Mouse (Mus musculus): ENCODE measurements around the gene Tsnaxip1.
"Not testable (repeated sequence)": the region's sequence is repeated elsewhere in the genome, so short reads cannot be mapped to it uniquely, and the experiment has no call there.

Gene Tsnaxip1

DNA sequence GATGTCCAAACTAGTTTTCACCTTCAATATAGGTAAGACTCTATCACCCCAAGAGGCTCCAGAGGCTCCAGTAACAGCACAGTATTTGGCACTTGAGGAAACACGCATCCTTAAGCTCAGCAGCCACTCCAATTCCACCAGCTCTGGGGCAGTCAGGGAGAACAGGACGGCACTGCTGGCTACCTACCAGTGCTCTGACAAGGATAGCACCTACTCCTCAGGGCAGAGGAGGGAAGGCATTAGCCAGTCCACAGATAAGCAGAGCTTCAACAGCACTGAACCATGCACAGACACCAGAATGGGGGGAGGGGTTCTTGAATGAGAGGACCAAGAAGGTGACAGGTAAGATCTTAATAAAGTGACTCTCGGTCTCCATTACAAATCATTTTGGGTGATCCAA, 7.9 kb upstream of the Tsnaxip1 start:
- no peak for DNase-seq

DNA sequence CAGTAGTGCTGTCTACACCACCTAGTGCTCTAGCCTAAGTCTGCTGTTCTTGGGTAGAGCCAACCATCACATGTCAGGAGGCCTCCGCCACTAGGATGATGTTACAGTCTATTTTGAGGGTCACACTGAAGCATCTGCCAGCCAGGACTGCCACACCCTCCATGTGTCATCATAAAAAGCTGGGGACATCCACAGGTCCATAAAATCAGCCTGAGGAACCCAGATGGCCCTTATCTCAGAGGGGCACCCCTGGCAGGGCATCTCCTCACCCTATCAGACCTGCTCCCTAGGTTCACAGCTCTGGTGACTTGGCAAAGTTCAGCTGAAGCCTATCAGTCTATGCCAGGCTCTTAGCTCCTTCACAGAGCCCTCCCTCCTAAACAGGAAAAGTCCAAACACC, 6.6 kb upstream of the Tsnaxip1 start:
- no peak for DNase-seq

DNA sequence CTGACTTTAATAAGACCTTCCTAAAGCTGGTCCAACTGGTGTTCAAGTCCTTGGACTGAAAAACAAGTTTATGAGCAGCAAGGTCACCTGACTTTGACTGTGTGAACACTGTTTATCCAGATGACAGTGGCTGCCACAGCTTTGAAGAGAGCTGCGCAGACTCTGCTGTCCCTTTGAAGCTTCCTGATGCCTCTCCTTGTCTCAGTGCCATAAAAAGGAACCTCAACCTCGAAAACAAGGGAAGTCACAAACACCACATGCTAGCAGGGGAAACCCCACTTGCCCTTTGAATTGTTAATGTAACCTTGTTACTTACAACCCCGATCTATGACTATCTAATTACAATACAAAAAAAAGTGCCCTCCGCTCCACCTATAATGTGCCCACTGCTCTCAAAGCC, 2.0 kb upstream of the Tsnaxip1 start:
- no peak for DNase-seq

DNA sequence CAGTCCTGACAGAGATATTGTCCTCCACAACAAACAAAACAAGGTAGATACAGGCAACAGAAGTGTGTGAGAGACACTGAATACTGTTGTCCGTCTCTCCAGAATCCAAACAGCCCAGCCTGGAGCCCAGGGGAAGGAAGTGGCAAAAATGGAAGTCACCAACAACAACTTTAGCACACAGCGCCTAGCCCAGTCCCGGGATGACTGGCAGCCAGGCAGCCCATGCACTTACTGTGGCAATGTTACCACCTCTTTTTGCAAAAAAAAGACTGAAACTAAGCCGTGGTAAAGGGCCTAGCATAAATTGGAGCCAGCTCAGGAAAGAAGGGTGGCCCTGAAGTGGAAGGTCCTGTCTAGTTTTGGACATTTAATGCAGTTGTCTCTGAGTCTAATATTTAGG, 1.2 kb upstream of the Tsnaxip1 start:
- peak in 1 of 2 experiments; percentile 9 for DNase-seq

DNA sequence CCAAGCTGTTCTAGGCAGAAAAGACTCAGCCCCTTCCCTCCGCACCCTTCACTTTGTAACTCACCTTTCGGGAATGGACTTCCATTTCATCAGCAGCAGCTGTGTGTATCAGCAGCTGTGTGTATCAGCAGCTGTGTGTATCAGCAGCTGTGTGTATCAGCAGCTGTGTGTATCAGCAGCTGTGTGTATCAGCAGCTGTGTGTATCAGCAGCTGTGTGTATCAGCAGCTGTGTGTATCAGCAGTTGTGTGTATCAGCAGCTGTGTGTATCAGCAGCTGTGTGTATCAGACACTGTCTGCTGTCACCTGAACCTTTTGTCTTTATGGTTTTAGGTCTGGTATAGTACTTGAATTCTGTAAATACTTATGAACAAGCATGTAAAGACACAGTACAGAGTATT, 6.2 kb downstream of the Tsnaxip1 start:
- DNase-seq, result not testable (repeated sequence)

DNA sequence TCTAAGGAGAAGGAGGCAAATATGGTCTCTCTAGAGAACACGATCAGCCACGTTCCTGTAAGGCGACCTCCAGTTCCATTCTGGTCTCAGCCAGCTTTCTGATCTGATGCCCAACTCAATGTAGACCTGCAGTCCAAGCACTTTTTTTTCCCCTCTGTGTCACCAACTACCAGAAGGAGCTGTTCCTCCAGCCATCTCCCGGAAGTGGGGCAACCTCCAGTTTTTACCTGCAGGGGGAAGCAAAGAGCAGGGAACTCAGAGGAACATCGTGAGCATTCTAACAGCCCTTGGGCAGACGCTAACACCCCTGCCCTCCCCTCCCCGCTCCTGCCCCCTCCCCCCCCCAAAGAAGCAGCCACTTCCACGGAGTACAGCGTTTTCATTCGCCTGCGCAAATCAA, 7.8 kb downstream of the Tsnaxip1 start:
- peak; percentile 85 to 87 for DNase-seq

DNA sequence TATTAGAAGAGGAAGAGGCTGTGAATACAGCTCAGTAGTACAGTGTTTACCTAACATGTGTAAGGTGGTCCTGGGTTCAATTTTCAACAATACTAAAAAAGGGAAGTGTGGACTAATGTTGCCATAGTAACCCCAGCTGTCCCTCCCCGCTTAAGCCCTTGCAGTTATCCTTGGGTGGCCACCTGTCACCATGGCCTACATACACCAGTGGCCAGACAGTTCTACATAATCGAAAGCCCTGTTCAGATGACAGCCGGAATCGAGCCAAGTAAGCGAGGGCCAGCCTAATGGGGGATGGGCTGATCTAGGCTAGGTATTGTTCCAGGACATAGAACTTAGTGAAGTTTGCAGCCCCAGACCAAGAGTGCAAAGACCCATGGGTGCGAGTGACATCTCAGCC, 9.5 kb downstream of the Tsnaxip1 start:
- DNase-seq, result no peak

DNA sequence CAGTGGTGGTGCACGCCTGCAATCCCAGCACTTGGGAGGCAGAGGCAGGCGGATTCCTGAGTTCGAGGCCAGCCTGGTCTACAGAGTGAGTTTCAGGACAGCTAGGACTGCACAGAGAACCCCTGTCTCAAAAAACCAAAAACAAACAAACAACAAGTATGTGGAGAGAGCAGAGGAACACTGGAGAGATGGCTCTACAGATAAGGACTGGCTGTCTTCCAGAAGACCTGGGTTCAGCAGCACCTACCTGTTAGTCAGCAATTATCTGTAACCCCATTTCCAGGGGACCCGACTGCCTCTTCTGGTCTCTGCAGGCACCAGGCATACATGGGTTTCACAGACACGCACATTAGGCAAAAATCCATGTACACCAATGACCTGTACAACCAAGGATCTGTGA, 11.7 kb downstream of the Tsnaxip1 start:
- no peak for DNase-seq

DNA sequence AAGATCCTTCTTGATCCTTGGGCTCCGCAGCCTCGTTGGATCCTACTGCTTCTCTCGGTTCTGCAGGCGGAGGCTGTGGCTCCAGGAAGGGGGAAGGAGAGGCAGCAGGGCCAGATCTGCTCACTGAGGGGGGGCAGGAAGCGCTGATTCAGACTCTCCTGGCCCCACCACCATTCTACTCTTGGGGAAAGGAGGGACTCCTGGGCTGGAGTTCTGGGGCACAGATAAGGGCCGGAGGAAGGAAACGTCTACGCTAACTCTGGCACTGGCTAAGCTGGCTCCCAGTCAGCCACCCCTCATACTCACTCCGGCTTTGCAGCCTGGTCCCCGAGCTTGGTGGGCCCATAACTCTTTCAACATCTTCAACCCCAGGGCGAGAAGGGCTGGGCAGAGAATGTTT, 19.1 kb downstream of the Tsnaxip1 start:
- no peak for DNase-seq

DNA sequence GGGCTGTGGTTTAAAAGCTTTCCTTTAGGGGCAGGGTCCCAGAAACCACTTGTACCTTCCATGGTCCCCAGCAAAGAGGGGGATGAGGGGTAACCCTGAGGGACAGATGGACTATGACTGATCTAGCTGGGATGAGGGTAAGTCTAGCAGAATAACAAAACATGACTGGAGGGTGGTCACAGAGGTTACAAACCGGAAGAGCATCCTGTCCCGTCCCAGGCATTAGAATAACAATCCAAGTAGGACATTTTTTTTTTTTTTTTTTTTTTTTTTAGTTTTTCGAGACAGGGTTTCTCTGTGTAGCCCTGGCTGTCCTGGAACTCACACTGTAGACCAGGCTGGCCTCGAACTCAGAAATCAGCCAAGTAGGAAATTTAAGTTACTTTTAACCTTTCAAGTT, 22.5 kb downstream of the Tsnaxip1 start:
- DNase-seq, result no peak

DNA sequence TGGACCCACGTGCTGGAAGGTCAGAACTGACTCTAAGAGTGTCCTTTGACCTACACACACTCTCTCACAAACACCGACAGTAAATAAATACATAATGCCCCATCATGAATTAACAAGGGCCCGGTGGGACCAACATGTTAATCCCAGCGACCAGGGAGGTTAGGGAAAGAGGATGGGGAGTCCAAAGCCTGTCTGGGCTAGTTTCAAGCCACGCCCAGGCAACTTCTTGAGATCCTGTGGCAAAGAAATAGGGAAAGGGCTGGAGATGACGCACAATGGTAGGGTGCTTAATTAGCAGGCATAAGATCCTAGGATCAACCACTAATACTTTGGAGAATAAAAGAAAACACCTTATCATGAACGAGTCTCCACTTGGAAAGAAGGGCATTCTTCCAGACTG, 23.1 kb downstream of the Tsnaxip1 start:
- DNase-seq, result no peak

DNA sequence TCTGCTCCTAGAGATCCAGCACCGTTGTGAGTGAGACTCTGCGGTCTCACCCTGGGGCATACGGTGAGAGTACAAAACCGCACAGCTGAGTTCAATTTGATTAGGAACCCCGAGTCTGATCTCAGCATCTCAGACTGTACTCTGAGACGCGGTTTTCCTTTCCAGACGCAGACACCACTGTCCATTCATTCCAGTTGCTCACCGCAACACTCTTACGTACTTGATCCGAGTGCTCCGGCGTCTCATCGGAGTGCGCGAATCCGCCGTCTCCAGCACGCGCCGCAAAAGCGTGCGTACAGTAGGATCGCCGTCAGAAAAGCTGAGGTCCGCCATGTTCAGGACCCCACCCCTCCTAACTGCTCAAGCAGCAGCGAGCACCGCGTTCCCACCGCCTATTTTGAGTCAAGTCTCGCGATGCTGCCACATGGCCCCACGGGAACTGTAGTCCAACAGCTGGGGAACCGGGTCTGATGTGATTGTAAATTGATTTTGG, 24.2 kb downstream of the Tsnaxip1 start:
- peak; percentile 89 to 92 for DNase-seq

DNA sequence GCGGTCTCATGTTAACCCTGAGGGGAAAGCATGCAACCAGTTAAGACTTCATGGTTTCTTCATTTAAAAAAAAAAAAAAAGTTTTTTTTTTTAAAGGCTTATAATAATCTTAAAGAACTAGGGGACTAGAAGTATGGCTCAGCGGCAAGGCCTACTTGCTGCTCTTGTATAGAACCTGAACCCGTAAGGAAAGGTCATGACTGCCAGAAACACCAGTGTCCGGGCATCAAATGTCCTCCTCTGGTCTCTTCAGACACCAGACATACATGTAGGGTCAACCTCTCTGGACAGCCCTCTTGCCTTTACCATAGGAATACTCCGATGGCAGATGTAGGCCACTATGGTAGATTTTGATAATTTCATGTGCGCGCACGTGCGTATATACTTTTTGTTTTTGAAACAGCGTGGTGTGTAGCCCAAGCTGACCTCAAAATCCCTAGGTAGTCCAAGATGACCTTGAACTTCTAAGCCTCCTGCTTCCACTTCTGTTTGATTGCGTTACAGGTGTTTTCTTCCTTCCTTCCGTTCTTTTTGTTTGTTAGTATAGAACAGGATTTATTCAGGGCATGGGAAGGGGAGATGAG, 24.7 kb downstream of the Tsnaxip1 start:
- DNase-seq, result no peak

DNA sequence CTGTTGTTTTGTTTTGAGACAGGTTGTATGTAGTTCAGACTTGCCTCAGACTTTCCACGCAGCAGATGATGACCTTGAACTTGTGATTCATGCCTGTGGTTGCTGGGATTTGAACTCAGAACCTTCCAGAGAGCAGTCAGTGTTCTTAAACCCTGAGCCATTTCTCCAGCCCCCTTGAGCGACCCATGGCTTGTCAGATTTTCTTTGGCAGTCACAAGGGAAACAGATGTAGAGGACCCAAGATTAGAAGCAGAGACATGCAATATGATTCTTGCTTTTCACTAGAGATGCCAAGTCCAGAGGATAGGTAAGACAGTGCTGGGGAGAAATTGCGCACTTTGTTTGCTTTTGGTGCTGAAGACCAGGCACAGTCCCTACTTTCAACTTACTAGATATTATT, 25.6 kb downstream of the Tsnaxip1 start, which contains the start of gene Cenpt:
TSS of gene Cenpt (minus strand) at position 101 of the 400 bp plus-strand sequence.
- no peak for DNase-seq

DNA sequence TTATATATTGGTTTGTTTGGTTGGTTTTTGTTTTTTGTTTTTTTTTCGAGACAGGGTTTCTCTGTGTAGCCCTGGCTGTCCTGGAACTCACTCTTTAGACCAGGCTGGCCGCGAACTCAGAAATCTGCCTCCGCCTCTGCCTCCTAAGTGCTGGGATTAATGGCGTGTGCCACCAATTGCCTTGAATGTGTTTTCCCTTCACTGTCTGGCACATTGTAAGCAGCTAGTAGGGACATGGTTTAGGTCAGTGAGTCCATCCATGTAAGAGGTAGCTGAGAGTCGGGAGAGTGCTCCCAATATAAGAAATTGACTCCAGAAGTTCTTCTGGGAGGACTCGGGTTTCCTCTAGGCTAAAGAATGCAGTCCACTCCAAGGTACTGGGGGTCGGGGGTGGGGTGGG, 26.8 kb downstream of the Tsnaxip1 start:
- no peak for DNase-seq

DNA sequence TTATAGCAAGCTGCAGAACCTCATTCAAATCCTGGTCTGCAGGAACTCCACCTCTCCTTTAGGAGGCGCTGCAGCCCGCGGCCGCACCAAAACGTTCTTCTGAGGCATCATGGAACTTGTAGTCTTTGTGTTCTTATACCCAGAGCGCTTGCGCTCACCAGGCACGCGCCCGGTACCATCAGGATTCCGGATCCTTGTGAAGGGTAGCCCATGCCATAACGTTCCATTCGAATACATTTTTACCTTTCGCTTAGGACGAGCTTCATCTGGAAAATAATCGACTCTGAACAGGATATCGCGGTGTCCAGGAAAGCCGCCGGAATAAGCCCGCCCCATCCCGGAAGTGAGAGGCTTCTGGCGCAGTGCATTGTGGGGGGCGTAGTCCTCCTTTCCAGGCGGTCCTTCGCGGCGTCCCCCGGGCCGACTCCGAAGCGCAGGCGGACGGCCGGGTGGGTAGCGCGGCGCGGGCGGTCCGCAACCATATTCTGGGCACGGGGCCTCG, 27.2 kb downstream of the Tsnaxip1 start, which contains the start of gene Thap11:
TSS of gene Thap11 (plus strand) at position 418 of the 502 bp plus-strand sequence.
- DNase-seq, result peak; percentile 92 to 94

DNA sequence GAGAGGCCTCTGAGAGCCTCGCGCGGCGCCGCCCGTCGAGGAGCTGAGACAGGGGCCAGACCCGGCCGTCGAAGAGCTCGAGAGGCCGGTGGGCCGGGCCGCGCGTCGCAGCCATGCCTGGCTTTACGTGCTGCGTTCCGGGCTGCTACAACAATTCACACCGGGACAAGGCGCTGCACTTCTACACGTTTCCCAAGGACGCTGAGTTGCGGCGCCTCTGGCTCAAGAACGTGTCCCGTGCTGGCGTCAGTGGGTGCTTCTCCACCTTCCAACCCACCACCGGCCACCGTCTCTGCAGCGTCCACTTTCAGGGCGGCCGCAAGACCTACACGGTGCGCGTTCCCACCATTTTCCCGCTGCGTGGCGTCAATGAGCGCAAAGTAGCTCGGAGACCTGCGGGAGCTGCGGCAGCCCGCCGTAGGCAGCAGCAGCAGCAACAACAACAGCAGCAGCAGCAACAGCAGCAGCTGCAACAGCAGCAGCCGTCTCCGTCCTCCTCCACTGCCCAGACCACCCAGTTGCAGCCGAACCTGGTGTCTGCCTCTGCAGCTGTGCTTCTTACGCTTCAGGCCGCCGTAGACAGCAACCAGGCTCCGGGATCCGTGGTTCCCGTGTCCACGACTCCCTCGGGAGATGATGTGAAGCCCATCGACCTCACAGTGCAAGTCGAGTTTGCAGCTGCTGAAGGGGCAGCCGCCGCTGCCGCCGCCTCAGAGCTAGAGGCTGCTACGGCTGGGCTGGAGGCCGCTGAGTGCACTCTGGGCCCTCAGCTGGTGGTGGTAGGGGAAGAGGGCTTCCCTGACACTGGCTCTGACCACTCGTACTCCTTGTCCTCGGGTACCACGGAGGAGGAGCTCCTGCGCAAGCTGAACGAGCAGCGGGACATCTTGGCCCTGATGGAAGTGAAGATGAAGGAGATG, 28.0 kb downstream of the Tsnaxip1 start:
- peak; percentile 39 to 47 for DNase-seq

DNA sequence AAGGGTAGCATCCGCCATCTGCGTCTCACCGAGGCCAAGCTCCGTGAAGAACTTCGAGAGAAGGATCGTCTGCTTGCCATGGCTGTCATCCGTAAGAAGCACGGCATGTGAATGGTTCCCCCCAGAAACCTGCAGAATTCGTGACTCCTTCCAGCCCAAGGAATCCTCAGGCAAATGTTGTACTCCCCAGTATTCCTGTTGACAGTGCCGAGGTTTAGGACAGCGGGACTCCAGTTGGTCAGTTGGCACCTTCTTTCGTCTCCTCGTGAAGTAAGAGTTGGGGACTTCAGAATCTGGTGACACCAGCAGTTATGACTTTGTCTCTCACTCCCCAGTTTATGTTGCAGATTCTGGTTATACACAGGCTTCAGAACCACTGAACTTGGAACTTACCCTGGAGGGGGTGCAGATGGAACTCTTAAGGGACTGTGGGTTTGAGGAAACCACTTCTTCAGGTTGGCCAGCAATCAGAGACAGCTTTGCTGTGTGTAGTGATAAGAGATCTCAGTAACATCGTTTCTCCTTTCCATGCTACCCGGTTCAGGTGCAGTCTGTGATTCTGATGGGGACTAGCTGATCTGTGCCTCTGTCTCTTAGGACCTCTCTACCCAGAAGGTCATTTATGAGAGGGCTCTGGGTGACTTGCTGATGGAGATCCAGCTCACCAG, 28.8 kb downstream of the Tsnaxip1 start:
- no peak for DNase-seq

DNA sequence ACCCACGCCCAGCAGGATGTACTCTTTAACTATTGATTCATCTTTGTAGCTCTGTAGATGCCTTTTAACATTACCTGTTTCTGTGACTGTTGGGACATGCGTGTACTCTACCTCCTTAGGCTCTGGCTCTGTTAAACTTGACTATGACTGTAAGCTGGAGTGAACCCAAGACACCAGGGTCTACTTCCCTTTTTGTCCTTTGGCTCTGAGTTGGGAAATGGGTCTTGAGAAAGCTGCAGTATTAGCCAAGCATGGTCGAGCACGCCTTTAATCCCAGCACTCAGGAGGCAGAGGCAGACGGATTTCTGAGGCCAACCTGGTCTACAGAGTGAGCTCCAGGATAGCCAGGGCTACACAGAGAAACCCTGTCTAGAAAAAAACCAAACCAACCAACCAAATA, 31.0 kb downstream of the Tsnaxip1 start:
- DNase-seq, result no peak

DNA sequence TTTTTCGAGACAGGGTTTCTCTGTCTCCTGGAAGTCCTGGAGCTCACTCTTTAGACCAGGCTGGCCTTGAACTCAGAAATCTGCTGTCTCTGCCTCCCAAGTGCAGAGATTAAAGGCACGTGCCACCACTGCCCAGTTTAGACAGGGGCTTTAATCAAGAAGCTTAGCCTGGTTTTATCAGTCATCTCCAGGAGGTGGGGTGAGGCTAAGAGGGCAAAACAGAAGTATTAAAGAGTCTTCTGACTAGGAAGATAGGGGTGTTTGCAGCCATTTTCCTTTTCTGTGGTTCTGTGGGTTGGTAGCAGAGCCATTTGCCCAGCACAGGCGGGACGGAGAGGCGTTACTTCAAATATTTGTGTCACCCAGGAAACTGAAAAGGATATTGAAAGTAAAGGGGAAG, 31.8 kb downstream of the Tsnaxip1 start:
- no peak for DNase-seq

DNA sequence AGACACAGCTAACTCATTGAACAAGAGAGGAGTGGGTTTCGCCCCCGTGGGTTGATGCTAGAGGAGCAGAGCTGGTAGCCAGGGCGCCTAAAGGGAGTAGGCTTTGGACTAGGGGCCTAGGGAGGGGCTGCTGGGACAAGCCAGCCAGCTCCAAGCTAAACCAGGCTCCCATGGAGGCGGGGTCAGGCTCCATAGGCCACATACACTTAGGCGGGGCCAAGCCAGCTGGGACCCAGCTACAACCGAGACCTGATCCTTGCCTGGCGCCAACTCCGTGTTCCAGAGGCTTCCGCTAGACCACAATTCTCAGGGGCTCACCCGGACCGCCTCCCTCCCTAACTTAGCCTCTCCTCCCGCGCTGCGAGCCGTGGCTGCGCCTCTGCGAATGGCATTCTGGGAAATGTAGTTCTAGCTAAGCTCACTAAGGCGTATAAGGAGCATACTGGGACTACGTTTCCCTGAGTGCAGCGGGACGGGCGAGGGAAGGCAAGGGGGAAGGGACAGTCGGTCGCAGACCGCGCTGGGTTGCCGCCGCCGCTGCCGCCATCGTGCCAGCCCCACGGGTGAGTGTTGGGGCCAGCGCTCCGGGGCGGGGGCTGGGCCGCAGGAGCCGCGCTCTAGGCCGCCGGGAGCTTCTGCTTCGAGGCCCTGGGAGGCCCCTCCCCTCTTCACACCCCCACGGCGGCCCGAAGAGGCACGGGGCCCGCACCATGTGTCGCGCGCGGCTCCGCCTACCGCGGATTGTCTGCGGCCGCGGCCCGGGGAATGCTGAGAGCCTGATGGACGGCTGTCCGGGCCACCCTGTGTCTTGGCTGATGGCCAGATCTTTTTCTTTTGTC, 32.8 kb downstream of the Tsnaxip1 start, which contains the start of gene Nutf2:
TSS of gene Nutf2 (plus strand) at position 438 of the 839 bp plus-strand sequence.
- DNase-seq, result peak; percentile 85 to 94

DNA sequence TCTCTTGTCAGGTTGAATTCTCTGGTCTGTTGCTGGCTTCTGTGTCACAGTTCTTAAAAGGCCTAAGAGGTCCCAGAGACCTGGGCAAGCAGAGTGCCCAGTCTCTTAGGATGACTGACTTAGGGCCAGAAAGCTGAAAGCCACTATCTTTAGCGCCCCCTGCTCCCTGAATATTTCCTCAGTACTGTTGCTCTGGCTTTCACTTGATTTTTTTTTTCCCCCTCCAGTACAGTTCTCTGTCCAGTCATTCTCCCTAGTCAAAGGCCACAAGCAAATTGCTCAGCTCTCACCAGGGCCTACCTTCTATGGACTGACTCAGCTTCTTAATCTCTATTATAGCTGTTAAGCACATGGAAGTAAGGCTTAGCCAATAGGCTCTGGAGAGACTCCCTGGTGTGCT, 34.4 kb downstream of the Tsnaxip1 start:
- DNase-seq, result peak in 1 of 2 experiments; percentile 6

Measured in thymus, postnatal 36 days (tissue).